Mouse (Mus musculus): ENCODE measurements around the gene Gm8947. TPM values are rescaled to one million over a fixed set of nuclear protein-coding genes. Genes with fewer than 3 reads are reported as not detected.
"Not testable (repeated sequence)": the region's sequence is repeated elsewhere in the genome, so short reads cannot be mapped to it uniquely, and the experiment has no call there.

The Gm8947 gene
- polyA plus RNA-seq, 1 experiment from 2014 or later, result not detected

GRCm38 (mm10) chr1:151196690-151197089 is 4.5 kb downstream of the Gm8947 start:
- H3K4me2 ChIP-seq (ENCODE audit: low read length); H3K9ac ChIP-seq (ENCODE audit: low read length); H3K36me3 ChIP-seq (ENCODE audit: control insufficient read depth, insufficient read depth, low read length); H3K27me3 ChIP-seq (replicated peaks; ENCODE audit: control insufficient read depth, insufficient read depth, low read length); H3K9me3 ChIP-seq (replicated peaks; ENCODE audit: control insufficient read depth, low read length); DNase-seq (ENCODE audit: low spot score); H3K27ac ChIP-seq (ENCODE audit: low read depth, low read length); H3K4me3 ChIP-seq (ENCODE audit: low read depth, low read length); H3K4me1 ChIP-seq (ENCODE audit: control insufficient read depth, insufficient read depth, low read length); ATAC-seq: not testable (repeated sequence)
- WGBS, result 80% methylated on average over 3 of the region's 3 CpGs

DNA sequence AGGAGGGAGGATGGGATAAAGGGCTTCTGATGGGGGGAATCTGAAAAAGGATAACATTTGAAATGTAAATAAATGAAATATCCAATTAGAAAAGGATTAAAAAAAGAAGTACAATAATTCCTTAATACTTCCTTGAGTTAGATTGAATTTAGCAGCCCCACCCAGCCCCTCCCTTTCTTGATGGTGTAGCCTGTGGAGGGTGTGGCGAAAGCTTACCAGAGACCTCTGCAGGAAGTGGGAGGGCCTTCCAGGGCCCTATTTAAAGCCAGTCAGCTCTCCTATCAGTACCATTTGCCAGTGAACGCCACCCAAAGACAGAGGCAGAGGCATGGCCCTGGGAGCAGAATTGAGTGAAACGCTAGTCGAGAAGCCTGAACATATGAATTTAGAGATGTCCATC is 5.9 kb downstream of the Gm8947 start, which contains the start of gene Gm47995:
Gene Gm47995, plus strand, starts transcription at position 329 of the 400 bp plus-strand sequence.
- H3K36me3 ChIP-seq (ENCODE audit: control insufficient read depth, insufficient read depth, low read length); H3K27ac ChIP-seq (ENCODE audit: low read depth, low read length); H3K27me3 ChIP-seq (replicated peaks; ENCODE audit: control insufficient read depth, insufficient read depth, low read length); H3K4me1 ChIP-seq (ENCODE audit: control insufficient read depth, insufficient read depth, low read length); H3K4me3 ChIP-seq (ENCODE audit: low read depth, low read length); DNase-seq (ENCODE audit: low spot score); H3K9ac ChIP-seq (ENCODE audit: low read length); H3K4me2 ChIP-seq (ENCODE audit: low read length); ATAC-seq; H3K9me3 ChIP-seq (replicated peaks; ENCODE audit: control insufficient read depth, low read length): not testable (repeated sequence)
- 67% methylated on average over 2 of the region's 4 CpGs for WGBS

- H3K9me3 ChIP-seq (replicated peaks; ENCODE audit: control insufficient read depth, low read length); DNase-seq (ENCODE audit: low spot score); H3K27ac ChIP-seq (ENCODE audit: low read depth, low read length); H3K9ac ChIP-seq (ENCODE audit: low read length); H3K4me1 ChIP-seq (ENCODE audit: control insufficient read depth, insufficient read depth, low read length); H3K4me2 ChIP-seq (ENCODE audit: low read length); H3K36me3 ChIP-seq (ENCODE audit: control insufficient read depth, insufficient read depth, low read length); H3K4me3 ChIP-seq (ENCODE audit: low read depth, low read length); H3K27me3 ChIP-seq (replicated peaks; ENCODE audit: control insufficient read depth, insufficient read depth, low read length); ATAC-seq: not testable (repeated sequence)
Measured at GRCm38 (mm10) chr1:151200620-151201019, 8.4 kb downstream of the Gm8947 start.

GRCm38 (mm10) chr1:151202771-151203170 is 10.6 kb downstream of the Gm8947 start:
- not testable (repeated sequence) for H3K4me2 ChIP-seq (ENCODE audit: low read length)
- WGBS, result 81% methylated on average over 3 of the region's 5 CpGs

GRCm38 (mm10) chr1:151203818-151204217 is 11.6 kb downstream of the Gm8947 start, which contains the start of gene 3110040M04Rik:
Gene 3110040M04Rik, plus strand, starts transcription at chr1:151204121.
- H3K36me3 ChIP-seq (ENCODE audit: control insufficient read depth, insufficient read depth, low read length); DNase-seq (ENCODE audit: low spot score); H3K27me3 ChIP-seq (replicated peaks; ENCODE audit: control insufficient read depth, insufficient read depth, low read length); H3K4me3 ChIP-seq (ENCODE audit: low read depth, low read length); H3K4me1 ChIP-seq (ENCODE audit: control insufficient read depth, insufficient read depth, low read length); ATAC-seq; H3K9ac ChIP-seq (ENCODE audit: low read length); H3K9me3 ChIP-seq (replicated peaks; ENCODE audit: control insufficient read depth, low read length); H3K27ac ChIP-seq (ENCODE audit: low read depth, low read length); H3K4me2 ChIP-seq (ENCODE audit: low read length): not testable (repeated sequence)
- WGBS, result no CpG with 5 or more reads among the region's 6 CpGs

More at GRCm38 (mm10) chr1:151202771-151203170, 10.6 kb downstream of the Gm8947 start:
- H3K4me3 ChIP-seq (ENCODE audit: low read depth, low read length); DNase-seq (ENCODE audit: low spot score); H3K9ac ChIP-seq (ENCODE audit: low read length); H3K27ac ChIP-seq (ENCODE audit: low read depth, low read length); H3K4me1 ChIP-seq (ENCODE audit: control insufficient read depth, insufficient read depth, low read length); ATAC-seq; H3K36me3 ChIP-seq (ENCODE audit: control insufficient read depth, insufficient read depth, low read length); H3K9me3 ChIP-seq (replicated peaks; ENCODE audit: control insufficient read depth, low read length); H3K27me3 ChIP-seq (replicated peaks; ENCODE audit: control insufficient read depth, insufficient read depth, low read length): not testable (repeated sequence)

- not testable (repeated sequence) for H3K4me2 ChIP-seq (ENCODE audit: low read length); H3K9me3 ChIP-seq (replicated peaks; ENCODE audit: control insufficient read depth, low read length); DNase-seq (ENCODE audit: low spot score); H3K27me3 ChIP-seq (replicated peaks; ENCODE audit: control insufficient read depth, insufficient read depth, low read length); H3K4me3 ChIP-seq (ENCODE audit: low read depth, low read length); H3K9ac ChIP-seq (ENCODE audit: low read length); H3K27ac ChIP-seq (ENCODE audit: low read depth, low read length); H3K4me1 ChIP-seq (ENCODE audit: control insufficient read depth, insufficient read depth, low read length); ATAC-seq; H3K36me3 ChIP-seq (ENCODE audit: control insufficient read depth, insufficient read depth, low read length)
- WGBS, result 71% methylated on average over 3 of the region's 5 CpGs
Measured at GRCm38 (mm10) chr1:151208493-151208892, 16.3 kb downstream of the Gm8947 start.

DNA sequence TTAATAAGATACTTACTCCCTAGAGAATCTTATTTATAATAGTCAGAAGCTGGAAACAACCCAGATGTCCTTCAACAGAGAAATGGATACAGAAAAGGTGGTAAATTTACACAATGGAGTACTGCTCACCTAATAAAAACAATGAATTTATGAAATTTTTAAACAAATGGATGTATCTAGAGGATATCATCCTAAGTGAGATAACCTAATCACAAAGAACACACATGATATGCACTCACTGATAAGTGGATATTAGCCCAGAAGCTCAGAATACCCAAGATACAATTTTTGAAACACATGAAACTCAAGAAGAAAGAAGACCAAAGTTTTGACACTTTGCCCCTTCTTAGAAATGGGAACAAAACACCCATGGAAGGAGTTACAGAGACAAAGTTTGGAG is 16.8 kb downstream of the Gm8947 start:
- H3K9me3 ChIP-seq (replicated peaks; ENCODE audit: control insufficient read depth, low read length); H3K4me2 ChIP-seq (ENCODE audit: low read length); H3K4me1 ChIP-seq (ENCODE audit: control insufficient read depth, insufficient read depth, low read length); DNase-seq (ENCODE audit: low spot score); H3K27ac ChIP-seq (ENCODE audit: low read depth, low read length); H3K36me3 ChIP-seq (ENCODE audit: control insufficient read depth, insufficient read depth, low read length); ATAC-seq; H3K9ac ChIP-seq (ENCODE audit: low read length); H3K27me3 ChIP-seq (replicated peaks; ENCODE audit: control insufficient read depth, insufficient read depth, low read length); H3K4me3 ChIP-seq (ENCODE audit: low read depth, low read length): not testable (repeated sequence)

- 89% methylated on average over 4 of the region's 8 CpGs for WGBS
- H3K9ac ChIP-seq (ENCODE audit: low read length); ATAC-seq: not testable (repeated sequence)
Measured at GRCm38 (mm10) chr1:151209824-151210355, 17.7 kb downstream of the Gm8947 start, which contains the start of gene Gm47996. Gene Gm47996, plus strand, starts transcription at chr1:151210131.

GRCm38 (mm10) chr1:151211666-151212065 is 19.5 kb downstream of the Gm8947 start:
- not testable (repeated sequence) for ATAC-seq; H3K9ac ChIP-seq (ENCODE audit: low read length); H3K4me1 ChIP-seq (ENCODE audit: control insufficient read depth, insufficient read depth, low read length); H3K27ac ChIP-seq (ENCODE audit: low read depth, low read length); H3K4me3 ChIP-seq (ENCODE audit: low read depth, low read length); DNase-seq (ENCODE audit: low spot score); H3K27me3 ChIP-seq (replicated peaks; ENCODE audit: control insufficient read depth, insufficient read depth, low read length); H3K36me3 ChIP-seq (ENCODE audit: control insufficient read depth, insufficient read depth, low read length); H3K4me2 ChIP-seq (ENCODE audit: low read length); H3K9me3 ChIP-seq (replicated peaks; ENCODE audit: control insufficient read depth, low read length)
- 93% methylated on average over 5 of the region's 5 CpGs for WGBS

More at GRCm38 (mm10) chr1:151209824-151210355, 17.7 kb downstream of the Gm8947 start, which contains the start of gene Gm47996:
- not testable (repeated sequence) for DNase-seq (ENCODE audit: low spot score); H3K4me3 ChIP-seq (ENCODE audit: low read depth, low read length); H3K4me1 ChIP-seq (ENCODE audit: control insufficient read depth, insufficient read depth, low read length); H3K4me2 ChIP-seq (ENCODE audit: low read length); H3K27ac ChIP-seq (ENCODE audit: low read depth, low read length); H3K27me3 ChIP-seq (replicated peaks; ENCODE audit: control insufficient read depth, insufficient read depth, low read length); H3K9me3 ChIP-seq (replicated peaks; ENCODE audit: control insufficient read depth, low read length); H3K36me3 ChIP-seq (ENCODE audit: control insufficient read depth, insufficient read depth, low read length)
